Mouse (Mus musculus) T-helper 17 cell (primary cell): ENCODE results near the gene Sik2.

ENCODE experiments used
- in situ Hi-C, 2 experiments: fragments of 300-600 bp; cut with MboI, MseI; formaldehyde crosslinking; loops; 1 replicate in 1 of 2; 2 replicates in 1 of 2; pipeline ENCODE4 v1.15.1; 2025; ENCODE audit warnings: high pct_unique_total_duplicates in 2 of 2

The Sik2 gene

DNA sequence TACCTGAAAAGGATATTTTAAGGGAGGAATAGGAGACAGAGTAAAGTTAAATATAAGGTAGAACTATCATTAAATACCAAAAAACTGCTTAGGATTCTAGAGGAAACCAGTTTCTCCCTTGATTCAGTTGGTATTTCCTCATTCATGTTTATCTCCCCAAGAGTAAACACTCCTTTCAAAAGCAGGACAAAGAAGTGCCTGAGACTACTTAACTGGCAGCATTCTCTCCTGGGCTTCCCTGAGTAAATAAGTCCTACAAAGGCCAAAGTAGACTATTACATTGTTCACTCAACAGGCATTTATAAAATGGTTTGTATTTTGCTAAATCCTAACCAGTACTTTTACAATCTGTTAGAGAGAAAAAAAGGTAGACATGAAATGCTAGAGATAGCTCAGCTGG lies 22.2 kb downstream of the Sik2 start:
- in situ Hi-C loops: loop anchor here in 1 of 2 experiments (5.0 kb wide), 1 partner anchor 54 kb away; no protein-coding TSS in a partner anchor

DNA sequence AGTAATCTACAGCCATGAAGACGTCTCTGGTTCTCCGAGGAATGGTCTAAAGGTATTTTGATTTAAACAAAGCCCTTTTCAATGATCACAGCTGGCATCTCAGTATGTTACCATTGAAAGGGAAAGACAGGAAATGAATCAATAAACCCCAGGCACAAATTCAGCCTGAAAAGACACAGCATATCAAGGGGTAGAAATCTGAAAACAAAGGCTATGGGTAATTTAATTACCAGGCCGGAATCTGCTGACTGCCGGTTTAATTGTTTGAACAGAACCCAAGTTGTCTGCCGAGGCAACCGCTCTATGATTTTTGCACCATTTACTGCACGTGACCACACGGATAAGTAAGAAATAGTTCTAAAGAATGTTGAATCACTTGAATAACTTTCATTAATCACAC lies 22.8 kb downstream of the Sik2 start:
- in situ Hi-C loops: loop anchor here in 1 of 2 experiments (5.0 kb wide), 1 partner anchor 54 kb away; no protein-coding TSS in a partner anchor

DNA sequence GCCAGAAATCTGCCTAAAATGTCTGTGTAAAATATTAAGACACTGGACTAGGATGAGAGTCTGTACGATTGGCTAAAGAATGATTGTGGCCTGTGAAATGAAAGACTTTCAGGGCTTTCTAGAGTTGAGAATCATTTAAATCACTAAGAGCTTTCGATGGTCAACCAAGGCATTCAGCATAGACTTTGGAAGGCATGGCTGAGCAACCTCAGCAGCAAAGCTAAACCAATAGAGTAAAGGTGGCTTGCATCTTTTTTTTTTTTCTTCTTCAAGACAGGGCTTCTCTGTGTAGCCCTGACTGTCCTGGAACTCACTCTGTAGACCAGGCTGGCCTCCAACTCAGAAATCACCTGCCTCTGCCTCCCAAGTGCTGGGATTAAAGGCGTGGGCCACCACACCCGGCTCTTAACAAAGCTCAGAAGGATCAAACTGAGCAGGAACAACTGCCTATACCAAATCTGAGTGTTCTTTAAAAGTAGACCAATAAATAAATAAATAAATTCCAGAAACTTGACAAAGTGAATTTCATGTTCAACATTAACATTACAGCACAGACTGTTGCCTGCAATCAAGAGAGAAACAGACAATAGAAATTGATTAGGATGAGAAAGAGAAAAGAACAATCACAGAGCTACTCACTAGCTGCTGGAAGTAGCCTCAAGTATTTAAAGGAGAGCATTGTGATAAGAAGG lies 27.2 kb downstream of the Sik2 start:
- in situ Hi-C loops: no loop called here

DNA sequence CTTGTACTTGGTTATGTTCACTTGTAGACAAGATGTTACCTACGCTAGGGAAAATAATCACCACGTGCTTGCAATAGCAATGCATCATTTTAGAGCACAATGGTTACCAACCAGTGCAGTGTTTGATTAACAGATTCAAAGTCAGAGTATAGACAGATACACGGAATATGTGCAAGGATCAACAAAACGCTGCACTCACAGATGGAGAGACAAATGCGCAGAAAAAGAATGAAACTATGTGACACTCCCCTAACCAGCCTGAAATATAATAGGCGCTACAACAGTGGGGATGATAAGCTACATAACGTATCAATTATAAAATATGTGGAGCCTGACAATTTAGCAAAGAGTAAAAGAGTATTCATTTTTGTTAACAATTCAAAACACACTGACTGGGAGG lies 34.2 kb downstream of the Sik2 start:
- in situ Hi-C loops: no loop called here

DNA sequence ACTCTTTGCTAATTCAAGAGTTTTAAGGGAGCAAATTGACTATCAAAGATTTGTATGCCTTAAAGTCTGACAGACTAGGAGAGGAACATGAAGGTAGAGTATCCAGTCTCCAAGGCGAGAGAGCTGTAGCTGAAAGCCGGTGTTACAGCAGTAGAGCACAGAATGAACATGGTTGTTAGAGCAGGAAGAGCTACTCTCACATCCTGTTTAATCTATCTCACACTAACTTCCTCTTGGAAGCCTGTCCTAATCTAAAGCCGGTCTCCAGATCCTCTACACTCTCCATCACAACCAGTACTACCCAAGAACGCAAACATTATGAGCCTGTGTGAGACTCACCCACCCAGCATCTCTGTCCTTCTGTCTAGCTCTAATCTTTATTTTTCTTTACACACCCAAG lies 38.5 kb downstream of the Sik2 start:
- in situ Hi-C loops: no loop called here

DNA sequence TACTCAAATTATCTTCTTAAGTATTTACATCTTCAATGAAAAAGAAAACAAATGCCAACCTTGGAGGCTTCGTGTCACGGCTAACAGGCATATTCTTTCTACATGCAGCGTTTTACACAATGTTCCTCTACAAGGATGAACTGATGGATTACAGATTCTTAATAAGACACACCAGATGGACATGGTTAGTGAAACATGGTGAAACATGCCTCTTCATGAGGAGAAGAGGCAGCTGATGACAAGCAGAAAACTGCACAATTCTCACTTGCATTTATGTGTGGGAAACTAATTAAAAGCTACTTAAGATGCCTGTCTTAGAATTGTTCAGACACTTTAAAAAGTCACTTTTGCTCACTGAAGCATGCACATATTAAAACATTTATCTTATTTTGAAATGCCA lies 39.6 kb downstream of the Sik2 start:
- in situ Hi-C loops: no loop called here

DNA sequence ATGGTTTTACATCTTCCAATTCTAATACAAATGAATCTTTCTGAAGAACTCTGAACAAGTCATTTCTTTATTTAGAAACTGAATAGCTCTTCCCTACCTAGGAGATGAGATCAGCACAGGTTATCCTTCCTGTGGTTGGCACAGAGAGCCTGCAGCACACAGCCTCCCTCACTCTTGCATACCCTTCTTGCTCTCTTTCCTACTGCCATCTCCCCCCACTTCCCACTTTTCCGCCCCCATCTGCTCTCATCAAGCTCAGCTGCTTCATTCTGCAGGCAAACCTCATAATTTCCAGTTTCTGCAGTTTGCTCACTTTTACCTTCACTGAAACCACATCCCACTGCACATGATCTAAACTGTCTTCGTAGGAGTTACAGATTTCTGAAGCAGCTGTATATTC lies 42.6 kb downstream of the Sik2 start:
- in situ Hi-C loops: no loop called here

DNA sequence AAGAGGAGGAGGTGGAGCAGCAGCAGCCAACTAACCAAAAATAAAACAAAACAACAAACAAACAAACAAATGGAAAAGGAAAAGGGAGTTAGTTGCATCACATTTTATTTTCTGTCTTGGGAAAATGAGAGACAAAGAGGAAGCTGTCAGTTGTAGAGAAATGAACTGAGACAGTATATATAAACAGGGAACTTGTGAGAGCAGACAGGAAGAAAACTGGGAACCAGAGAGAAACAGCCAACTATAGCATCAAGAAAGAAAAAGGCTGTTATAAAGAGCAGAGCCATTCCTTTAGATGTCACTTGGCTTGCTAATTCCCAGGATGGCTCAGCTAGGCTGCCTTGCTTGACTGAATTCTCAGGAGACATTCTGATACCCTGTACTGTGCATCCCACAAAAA lies 43.5 kb downstream of the Sik2 start:
- in situ Hi-C loops: no loop called here

DNA sequence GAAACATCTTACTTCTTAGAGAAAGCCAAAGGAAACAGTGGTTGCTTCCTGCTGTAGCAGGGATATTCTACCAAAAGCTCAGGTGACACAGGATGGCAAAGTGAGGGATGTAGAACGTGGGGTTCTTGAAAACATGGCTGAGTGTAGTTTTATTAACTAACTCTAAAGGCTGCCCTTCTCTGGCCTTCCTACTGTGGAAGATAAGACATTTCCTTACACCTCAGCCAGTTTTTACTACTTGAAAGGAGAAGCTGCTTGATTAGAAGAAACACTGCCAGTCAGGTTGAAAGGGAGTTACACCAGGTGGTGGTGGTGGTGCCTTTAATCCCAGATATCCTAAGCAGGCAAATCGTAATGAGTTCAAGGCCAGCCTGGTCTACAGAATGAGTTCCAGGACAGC lies 44.0 kb downstream of the Sik2 start:
- in situ Hi-C loops: loop anchor here in 1 of 2 experiments (5.0 kb wide), 1 partner anchor 87 kb away; no protein-coding TSS in a partner anchor

DNA sequence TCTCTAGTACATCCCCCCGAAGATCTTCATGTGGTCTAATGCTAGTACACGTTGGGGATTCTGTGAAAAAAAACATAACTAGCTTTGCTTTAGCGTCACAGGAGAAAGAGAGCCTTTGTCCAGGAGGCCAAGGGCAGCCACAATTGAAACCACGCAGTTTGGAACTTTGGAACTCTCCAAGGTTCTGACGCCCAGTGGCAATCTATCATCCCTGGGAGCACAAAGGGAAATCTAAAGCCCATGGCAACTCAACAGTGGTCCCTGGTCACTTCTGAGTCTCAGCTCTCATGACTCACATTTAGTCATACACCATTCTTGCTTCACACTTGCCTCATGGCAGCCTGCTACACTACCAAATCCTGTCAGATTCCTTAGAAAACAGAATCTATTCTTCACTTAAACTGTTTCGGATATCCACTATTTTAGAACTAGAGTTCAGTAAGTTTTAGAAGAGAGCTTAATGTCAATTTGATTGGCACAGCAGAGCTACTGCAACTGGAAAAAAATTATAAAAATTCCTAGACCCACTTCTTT lies 50.9 kb downstream of the Sik2 start:
- in situ Hi-C loops: no loop called here

DNA sequence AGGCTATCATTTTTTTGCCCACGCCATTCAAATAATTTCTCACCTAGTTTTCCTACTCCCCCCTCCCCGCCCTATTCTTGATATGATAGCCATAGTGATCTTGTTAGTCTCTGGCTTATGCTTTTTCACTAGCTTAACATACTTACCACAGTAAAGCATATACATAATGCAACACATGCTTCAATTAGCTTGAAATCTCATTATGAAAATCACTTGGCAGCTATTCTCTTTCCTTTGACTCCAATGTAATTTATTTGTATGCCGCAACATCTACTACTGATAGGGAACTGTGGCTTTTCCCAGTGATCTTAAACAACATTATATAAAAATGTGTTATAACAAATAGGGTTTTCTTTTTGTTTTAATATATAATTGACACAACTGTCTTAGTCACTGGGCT lies 53.7 kb downstream of the Sik2 start:
- in situ Hi-C loops: no loop called here

DNA sequence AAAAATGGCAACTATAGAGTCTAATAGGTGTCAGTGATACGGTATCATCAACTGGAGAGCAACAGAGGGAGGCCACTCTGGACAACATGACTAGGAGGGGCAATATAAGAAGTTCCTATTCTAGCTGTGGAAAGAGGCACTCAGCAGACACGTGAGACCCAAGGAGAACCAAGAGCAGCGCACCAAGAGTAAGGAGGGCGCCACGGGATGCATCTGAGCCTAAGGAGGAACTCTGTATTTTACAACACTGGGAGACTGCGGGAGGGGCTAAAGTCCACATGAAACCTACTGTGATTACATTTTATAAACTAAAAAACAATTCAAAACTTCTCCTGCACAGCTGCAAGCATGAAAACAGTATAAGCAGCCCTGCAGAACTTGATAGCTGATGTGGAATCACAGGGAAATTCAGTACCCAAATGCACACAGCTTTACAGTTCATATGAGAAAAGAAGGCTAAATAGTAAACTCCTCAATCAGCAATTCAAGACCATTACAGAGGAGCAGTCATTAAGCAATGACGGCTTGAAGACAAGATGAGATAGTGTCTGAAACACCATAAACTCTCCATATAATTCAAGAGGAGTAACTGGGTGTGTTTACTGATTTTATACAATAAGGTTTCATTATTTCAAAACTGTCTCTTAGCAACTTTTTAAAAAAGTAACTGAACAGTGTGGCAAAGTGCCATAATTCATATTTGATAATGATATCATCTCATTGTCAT lies 60.6 kb downstream of the Sik2 start:
- in situ Hi-C loops: loop anchor here in 1 of 2 experiments (10.0 kb wide), 2 partner anchors 347 to 587 kb away; no protein-coding TSS in a partner anchor

DNA sequence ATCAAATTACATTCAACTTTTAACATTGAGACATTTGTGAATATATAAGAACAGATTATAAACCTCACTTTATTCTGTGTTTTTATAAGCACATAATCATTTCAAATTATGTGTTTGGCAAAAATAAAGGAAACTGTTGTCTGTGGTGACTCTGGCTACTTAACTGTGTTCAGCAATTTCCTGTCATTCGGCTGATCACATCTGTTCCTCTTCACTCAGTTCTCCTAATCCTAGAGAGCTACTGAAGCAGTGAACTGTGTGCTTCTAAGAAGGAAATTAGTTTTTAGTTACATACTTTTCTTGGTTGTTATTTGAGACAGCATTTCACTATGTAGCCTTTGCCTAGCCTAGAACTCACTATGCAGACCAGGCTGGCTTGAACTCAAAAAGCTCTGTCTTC lies 62.5 kb downstream of the Sik2 start:
- in situ Hi-C loops: loop anchor here in 1 of 2 experiments (10.0 kb wide), 2 partner anchors 348 to 588 kb away; no protein-coding TSS in a partner anchor

DNA sequence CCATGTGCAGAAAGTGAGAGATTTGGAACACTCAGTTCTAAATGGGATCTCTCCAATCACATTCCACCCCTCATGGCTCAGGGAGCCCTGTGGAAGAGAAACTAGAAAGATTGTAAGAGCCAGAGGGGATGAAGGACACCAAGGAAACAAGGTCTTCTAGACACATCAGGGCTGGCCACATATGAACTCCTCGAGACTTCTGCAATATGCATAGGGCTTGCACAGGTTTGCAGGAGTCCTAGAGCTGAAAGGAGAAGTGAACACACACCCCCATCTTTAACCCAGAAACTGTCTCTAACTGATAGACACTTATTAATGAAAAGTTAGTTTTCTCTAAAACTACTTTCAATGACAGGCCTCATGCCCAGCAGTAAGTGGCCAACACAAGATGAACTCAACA lies 64.0 kb downstream of the Sik2 start:
- in situ Hi-C loops: loop anchor here in 1 of 2 experiments (10.0 kb wide), 2 partner anchors 350 to 590 kb away; no protein-coding TSS in a partner anchor

DNA sequence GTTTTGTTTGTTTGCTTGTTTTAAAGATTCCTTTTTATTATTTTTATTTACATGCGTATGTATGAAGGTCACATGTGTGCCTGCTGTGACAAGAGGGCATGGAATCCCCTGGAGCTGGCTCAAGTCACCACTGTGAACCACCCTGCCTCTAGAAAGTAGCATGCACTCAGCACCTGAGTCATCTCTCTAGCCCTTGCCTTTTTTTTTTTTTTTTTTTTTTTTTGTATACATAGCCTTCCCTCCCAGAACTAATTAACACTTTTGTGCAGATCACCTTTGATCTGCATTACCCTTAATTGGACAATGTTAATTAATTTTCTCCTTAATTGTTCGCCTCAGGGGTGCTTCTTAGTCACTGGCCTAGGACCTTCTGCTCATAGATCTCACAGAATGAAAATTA lies 66.2 kb downstream of the Sik2 start:
- in situ Hi-C loops: loop anchor here in 1 of 2 experiments (10.0 kb wide), 2 partner anchors 352 to 592 kb away; no protein-coding TSS in a partner anchor

DNA sequence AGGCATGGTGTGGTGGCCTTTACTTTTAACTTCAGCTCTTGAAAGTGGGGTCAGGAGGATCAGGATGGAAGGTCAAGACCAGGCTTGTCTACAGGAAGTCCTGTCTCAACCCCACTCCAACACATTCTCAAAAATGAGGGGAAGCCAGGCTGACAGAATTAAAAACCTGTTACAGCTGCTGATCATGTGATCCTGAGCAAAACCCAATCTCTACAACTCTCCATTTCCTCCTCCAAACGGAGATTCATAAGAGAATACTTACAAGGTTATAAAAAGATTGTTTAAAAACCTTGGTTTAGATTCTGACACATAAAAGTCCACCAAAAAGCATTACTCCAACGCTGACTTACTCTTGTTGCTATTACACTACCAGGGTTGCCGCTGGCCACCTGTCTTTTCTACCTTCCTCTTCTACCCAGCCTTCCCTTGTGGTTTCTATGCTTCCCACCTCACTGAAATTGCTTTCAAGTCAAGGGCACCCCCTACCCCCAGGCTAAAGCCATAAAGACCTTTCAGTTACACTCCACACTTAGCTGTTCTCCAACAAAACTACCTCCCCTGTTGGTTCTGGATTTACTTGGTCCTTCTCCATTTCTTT lies 67.0 kb downstream of the Sik2 start:
- in situ Hi-C loops: loop anchor here in 1 of 2 experiments (10.0 kb wide), 2 partner anchors 353 to 593 kb away; no protein-coding TSS in a partner anchor

DNA sequence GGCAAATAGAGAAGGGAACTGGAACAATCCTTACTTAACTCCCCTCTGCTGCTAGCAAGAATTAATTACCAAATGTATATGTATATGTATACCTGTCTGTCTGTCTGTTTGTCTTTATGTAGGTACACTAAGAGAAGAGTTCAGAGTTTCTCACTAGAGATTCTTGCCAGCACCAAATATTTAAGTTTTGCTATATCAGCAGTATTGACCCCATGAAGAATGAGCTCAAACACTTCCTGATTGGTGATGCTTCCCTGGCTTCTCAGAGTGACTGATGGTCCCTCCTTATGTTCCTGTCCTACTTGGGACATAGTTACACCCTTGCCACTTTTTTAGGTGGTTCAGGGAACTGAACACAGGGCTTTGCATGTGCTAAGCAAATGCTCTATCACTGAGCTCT lies 78.9 kb downstream of the Sik2 start:
- in situ Hi-C loops: loop anchor here in 1 of 2 experiments (5.0 kb wide), 1 partner anchor 57 kb away; no protein-coding TSS in a partner anchor

DNA sequence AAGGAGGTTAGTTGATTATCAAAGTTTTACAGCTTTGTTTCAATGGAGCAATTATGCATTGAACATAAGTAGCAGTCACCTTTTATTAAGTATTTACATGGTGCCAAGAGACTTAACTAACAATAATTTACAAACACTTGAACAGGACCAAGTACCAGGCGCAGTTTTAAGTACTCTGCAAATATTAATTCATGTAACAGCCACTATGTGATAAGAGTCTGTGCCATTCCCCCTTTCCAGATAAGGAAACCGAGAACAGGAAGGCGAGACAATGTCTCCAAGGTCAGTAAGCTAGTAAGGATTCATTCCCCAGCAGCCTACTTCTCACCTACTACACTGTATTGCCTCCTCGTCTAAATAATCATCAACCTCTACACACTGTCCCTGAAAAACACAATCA lies 83.1 kb downstream of the Sik2 start:
- in situ Hi-C loops: no loop called here

DNA sequence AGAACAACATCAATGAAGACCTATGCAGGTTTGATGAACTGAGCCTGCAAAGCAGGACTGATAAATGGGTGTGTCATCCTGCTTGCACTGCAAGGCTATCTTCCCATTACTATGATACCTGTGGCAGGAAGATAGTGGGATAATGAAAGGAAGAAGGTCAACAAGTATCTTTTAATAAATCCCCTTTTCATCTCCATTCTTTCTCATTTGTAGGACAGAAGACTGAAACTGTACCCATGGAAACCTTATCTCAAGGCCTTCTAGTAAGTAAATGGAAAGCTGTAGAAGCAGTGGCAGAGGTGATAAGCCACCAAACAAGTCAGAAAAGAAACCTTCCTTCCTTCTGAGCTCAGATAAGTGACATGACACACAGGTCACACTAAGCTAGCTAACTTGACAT lies 84.4 kb downstream of the Sik2 start:
- in situ Hi-C loops: no loop called here

DNA sequence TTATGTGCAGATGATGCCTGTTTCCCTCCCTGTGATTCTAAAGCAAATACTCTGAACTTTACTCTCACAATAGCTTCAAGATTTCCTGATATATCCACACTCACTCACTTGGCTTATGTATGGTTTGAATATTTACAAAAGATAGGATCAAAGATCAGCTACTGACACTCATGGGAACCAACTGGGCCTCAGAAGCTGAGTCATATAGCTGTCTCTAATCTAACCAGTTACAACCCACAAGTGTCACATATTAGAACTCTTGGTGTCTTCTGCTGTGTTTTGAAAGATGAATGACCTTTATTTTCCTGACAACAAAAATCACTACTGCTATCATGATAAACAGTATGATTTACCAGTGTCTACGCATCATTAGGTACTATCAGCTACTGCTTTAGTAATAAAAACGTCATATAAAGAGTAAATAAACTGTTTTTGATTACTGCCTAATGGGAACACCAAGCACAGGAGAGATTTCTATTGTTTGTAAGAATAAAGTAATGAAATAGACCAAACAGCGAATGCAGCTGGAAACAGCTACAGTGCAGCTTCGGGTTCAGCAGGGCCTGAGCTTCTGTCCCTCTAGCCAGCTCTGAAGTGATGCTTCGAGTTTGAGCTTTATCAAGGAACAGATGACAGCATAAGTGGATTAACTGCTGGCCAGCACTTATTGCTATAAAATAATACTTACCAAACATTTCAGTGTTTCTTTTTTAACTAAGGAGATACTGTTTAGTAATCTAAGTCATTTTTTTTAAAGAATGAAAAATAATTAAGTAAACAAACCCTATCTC lies 86.3 kb downstream of the Sik2 start:
- in situ Hi-C loops: no loop called here
